Mouse (Mus musculus): ENCODE measurements around the gene Gm21190. TPM values are rescaled to one million over a fixed set of nuclear protein-coding genes. Genes with fewer than 3 reads are reported as not detected.
"Not testable (repeated sequence)": the region's sequence is repeated elsewhere in the genome, so short reads cannot be mapped to it uniquely, and the experiment has no call there.

Gene Gm21190
- total and polyA plus RNA-seq, 2 experiments from 2014 or later = not detected

DNA sequence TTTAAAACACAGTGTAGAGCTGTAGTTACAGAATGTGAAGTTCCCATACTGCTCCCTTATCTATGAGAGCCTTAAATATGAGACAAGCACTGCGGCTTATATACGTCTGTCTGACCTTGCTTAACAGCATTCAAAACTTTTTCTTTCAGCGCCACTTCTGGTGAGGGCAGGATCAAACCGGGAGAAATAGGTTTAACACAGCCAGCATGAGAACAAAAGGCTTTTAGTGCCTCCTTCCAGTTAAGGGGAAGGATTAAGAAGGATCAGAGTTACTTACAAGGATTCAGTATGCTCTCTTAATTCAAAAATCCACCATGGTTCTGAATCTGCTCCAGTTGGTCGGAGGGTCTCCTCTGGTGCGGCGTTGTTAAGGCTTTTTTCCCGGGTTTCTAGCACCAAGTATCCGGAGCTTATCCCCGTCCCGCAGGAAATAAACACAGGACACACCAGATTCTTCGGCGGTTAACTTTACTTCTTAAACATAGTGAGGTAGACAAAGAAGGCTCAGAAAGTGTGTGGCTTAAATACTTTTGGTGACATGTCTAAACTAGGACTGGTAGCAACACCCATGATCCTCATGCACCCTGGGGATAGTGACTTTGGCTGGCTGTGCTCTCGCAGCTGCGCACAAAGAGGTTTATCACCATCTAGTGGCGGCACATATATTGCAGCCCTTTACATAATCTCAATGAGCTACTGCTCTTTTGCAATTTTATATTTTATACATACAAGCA, 22.3 kb downstream of the Gm21190 start:
- Histone ChIP-seq H3K27me3 (ENCODE audit: insufficient read depth, low read length) (no peaks in the 10 kb centered on the region), H3K9ac (no peak overlapping the region), H3K27ac (ENCODE audit: low read depth, low read length) (no peak overlapping the region), H3K9me3 (ENCODE audit: low read length) (peaks cover 16% of the 10 kb centered on the region; the same call in 1 of the 2 replicates), H3K4me3 (ENCODE audit: low read depth, low read length) (no peak overlapping the region; the same call in 1 of the 2 replicates), H3K4me2 (ENCODE audit: low read depth) (peak overlapping the region; percentile 13; the same call in 1 of the 2 replicates), H3K4me1 (ENCODE audit: insufficient read depth) (no peaks in the 10 kb centered on the region), H3K36me3 (ENCODE audit: insufficient read depth) (no peaks in the 10 kb centered on the region)
- ATAC-seq = peak; percentile 89
- peak; percentile 63 for DNase-seq
- peak; percentile 76 for TF ChIP-seq CTCF (IDR thresholded peaks at IDR 0.05; ENCODE audit: low read depth)
- WGBS = 42% methylated on average over 16 of the region's 16 CpGs

DNA sequence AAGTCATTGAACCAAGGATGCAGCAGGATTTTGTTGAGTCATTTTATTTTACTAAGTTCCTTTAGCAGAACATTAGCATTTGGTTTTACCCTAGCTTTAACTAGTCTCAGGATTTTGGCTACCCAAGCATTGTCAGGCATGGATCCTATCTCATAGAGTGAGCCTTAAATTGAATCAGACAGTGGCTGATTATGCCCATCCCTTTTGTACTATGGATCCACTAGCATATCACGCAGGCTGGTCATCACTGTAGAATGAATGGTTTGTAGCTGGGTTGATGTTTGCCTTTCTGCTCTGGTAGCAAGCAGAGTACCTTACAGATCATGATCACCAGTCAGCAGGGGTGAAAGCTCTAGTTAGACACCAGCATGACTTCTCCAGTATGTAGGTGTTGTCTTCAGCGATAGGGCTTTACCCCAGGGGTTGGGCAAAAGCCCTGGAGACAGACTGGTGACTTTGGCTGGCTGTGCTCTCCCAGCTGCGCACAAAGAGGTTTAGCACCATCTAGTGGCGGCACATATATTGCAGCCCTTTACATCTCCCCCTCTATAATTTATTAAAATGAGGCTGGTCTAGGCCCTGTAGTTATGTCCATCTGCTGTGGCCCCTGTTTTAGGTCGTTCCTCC, 30.1 kb downstream of the Gm21190 start:
- H3K4me2 ChIP-seq (ENCODE audit: low read depth); H3K9ac ChIP-seq; H3K36me3 ChIP-seq (ENCODE audit: insufficient read depth); H3K27me3 ChIP-seq (ENCODE audit: insufficient read depth, low read length); H3K4me3 ChIP-seq (ENCODE audit: low read depth, low read length); H3K4me1 ChIP-seq (ENCODE audit: insufficient read depth); DNase-seq; H3K27ac ChIP-seq (ENCODE audit: low read depth, low read length): not testable (repeated sequence)
- 32% methylated on average over 5 of the region's 5 CpGs for WGBS
- ATAC-seq = peak; percentile 58; the same call in 1 of the 2 replicates
- H3K9me3 ChIP-seq (ENCODE audit: low read length) = peaks cover 14% of the 10 kb centered on the region; the same call in 1 of the 2 replicates
- 0 out of 2 replicates have a peak, but pooled peaks have one; percentile 18 for TF ChIP-seq CTCF (IDR thresholded peaks at IDR 0.05; ENCODE audit: low read depth)

DNA sequence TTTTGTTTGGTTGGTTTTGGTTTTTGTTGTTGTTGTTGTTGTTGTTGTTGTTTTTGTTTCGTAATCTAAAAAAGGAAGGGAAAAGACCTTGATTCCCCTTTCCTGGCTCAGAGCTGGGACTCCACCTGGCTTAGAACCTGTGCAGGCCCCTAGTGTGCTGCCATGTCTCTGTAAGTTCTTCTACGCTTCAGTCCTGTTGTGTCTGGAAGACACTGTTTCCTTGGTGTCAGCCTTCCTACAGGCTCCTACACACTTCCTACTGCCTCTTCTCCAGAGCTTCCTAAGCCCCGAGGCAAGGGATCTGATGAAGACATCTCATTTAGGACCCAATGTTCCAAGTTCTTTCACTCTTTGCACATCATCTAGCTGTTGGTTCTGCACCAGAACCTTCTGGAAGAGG, 30.7 kb downstream of the Gm21190 start:
- not testable (repeated sequence) for H3K9ac ChIP-seq; H3K4me3 ChIP-seq (ENCODE audit: low read depth, low read length); H3K27ac ChIP-seq (ENCODE audit: low read depth, low read length); H3K36me3 ChIP-seq (ENCODE audit: insufficient read depth); H3K4me1 ChIP-seq (ENCODE audit: insufficient read depth); H3K27me3 ChIP-seq (ENCODE audit: insufficient read depth, low read length); ATAC-seq; H3K4me2 ChIP-seq (ENCODE audit: low read depth); DNase-seq
- WGBS = 71% methylated on average over 3 of the region's 3 CpGs
- H3K9me3 ChIP-seq (ENCODE audit: low read length) = peaks cover 14% of the 10 kb centered on the region; the same call in 1 of the 2 replicates

DNA sequence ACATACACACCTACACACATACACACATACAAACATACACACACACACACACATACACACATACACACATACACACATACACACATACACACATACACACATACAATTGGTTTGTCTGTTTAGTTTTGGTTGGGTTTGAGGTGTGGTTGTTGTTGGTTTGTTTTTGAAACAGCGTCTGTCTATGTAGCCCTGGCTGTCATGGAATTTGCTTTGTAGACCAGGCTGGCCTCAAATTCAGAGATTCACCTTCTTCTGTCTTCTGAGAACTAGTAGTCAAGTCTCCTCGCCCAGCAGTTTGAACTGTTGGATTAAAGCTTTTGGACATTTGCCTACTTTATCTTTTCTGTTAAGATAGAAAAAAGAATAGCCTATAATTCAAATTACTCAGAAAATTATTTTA, 38.1 kb downstream of the Gm21190 start:
- ATAC-seq; H3K9ac ChIP-seq; DNase-seq; H3K4me1 ChIP-seq (ENCODE audit: insufficient read depth); H3K4me3 ChIP-seq (ENCODE audit: low read depth, low read length); H3K4me2 ChIP-seq (ENCODE audit: low read depth); H3K27ac ChIP-seq (ENCODE audit: low read depth, low read length); H3K27me3 ChIP-seq (ENCODE audit: insufficient read depth, low read length); H3K36me3 ChIP-seq (ENCODE audit: insufficient read depth); H3K9me3 ChIP-seq (ENCODE audit: low read length): not testable (repeated sequence)
- 63% methylated on average over 2 of the region's 2 CpGs for WGBS

DNA sequence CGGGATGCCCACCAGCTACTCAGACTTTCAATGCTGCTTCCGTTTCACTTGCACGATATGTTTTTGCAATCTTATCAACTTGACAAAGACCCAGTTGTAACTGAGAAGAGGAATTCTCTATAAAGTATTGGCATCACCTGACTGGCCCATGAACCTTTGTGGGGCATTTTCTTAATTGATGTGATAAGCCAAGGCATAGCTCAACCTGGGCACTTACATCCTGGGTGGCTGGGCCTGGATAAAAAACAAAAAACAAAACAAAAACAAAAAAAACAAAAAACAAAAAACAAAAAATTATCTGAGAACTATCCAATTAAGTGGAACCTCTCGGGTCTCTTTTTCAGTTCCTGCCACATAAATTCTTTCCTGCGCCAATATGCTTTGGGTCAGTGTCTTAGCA, 40.3 kb downstream of the Gm21190 start:
- ATAC-seq = no peak
- WGBS = 87% methylated on average over 5 of the region's 5 CpGs
- no peak overlapping the region for H3K27ac ChIP-seq (ENCODE audit: low read depth, low read length)
- no peak overlapping the region for H3K4me2 ChIP-seq (ENCODE audit: low read depth)
- no peaks in the 10 kb centered on the region for H3K36me3 ChIP-seq (ENCODE audit: insufficient read depth)
- no peak overlapping the region for H3K4me3 ChIP-seq (ENCODE audit: low read depth, low read length)
- no peaks in the 10 kb centered on the region for H3K4me1 ChIP-seq (ENCODE audit: insufficient read depth)
- no peak overlapping the region for H3K9ac ChIP-seq
- no peak for DNase-seq
- H3K9me3 ChIP-seq (ENCODE audit: low read length) = peaks cover 15% of the 10 kb centered on the region; the same call in 1 of the 2 replicates
- H3K27me3 ChIP-seq (ENCODE audit: insufficient read depth, low read length) = no peaks in the 10 kb centered on the region
- TF ChIP-seq CTCF (IDR thresholded peaks at IDR 0.05; ENCODE audit: low read depth) = no peak

DNA sequence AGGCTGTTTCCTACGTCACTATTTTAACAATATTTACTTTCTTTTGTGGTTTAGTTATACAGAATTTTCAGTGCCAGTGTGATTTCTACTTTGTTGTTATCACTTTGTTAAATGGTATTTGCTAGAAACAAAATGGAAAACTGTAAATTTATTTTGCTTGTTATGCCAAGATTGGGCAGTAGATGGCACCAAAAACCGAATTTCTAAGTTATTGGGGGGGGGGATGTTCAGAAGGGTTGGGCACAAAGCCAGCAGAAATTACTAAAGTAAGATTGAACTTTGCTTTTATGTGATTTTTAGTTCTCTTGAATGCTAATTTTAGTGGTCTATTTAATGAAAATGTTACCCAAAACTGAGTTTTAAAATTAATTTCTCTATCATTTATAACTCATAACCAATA, 44.4 kb downstream of the Gm21190 start:
- not testable (repeated sequence) for H3K4me2 ChIP-seq (ENCODE audit: low read depth); H3K4me1 ChIP-seq (ENCODE audit: insufficient read depth); H3K4me3 ChIP-seq (ENCODE audit: low read depth, low read length); H3K9ac ChIP-seq; H3K36me3 ChIP-seq (ENCODE audit: insufficient read depth); H3K27me3 ChIP-seq (ENCODE audit: insufficient read depth, low read length); ATAC-seq; H3K27ac ChIP-seq (ENCODE audit: low read depth, low read length)
- peaks cover 18% of the 10 kb centered on the region for H3K9me3 ChIP-seq (ENCODE audit: low read length)
- DNase-seq = peak; percentile 27
- peak; percentile 17; the same call in 1 of the 2 replicates for TF ChIP-seq CTCF (IDR thresholded peaks at IDR 0.05; ENCODE audit: low read depth)
- WGBS = 23% methylated on average over 2 of the region's 2 CpGs

DNA sequence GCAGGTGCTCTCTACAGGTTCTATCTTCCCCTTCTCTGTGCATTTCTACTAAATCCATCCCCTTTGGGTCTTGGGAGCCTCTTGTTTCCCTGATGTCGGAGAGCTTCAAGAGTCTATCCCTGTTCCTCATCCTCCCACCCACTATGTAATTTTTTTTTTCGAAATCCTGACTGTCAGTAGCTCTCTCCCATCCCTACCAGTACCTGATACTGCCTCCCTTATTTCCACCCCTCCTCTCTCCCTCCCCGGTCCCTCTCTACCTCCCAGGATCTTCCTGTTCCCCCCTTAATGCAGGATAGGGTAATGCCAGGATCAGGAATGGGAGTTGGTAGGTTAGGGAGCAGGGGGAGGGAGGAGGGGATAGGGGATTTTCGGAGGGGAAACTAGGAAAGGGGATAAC, 45.4 kb downstream of the Gm21190 start:
- not testable (repeated sequence) for H3K4me3 ChIP-seq (ENCODE audit: low read depth, low read length); H3K27me3 ChIP-seq (ENCODE audit: insufficient read depth, low read length); DNase-seq; H3K4me2 ChIP-seq (ENCODE audit: low read depth); ATAC-seq; H3K4me1 ChIP-seq (ENCODE audit: insufficient read depth); H3K36me3 ChIP-seq (ENCODE audit: insufficient read depth); H3K27ac ChIP-seq (ENCODE audit: low read depth, low read length); H3K9ac ChIP-seq
- peaks cover 18% of the 10 kb centered on the region for H3K9me3 ChIP-seq (ENCODE audit: low read length)
- 57% methylated on average over 4 of the region's 4 CpGs for WGBS

DNA sequence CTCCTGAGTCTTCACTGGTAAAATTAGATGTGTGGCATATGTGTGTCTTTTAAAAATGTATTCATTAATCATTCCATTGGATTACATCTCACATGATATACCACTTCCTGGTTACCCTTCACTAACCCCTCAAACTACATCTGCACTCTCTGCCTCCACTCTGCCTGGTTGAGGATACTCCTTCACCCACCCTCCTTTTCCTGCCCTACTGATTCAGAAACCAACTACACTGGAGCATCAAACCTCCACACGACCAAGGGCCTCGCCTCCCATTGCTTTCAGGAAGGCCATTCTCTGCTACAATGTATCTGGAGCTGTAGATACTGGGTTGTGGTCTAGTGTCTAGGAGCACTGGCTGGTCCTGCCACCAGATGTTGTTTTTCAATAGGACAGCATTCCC, 46.2 kb downstream of the Gm21190 start:
- not testable (repeated sequence) for H3K27me3 ChIP-seq (ENCODE audit: insufficient read depth, low read length); H3K4me1 ChIP-seq (ENCODE audit: insufficient read depth); H3K9ac ChIP-seq; H3K27ac ChIP-seq (ENCODE audit: low read depth, low read length); H3K4me2 ChIP-seq (ENCODE audit: low read depth); ATAC-seq; H3K36me3 ChIP-seq (ENCODE audit: insufficient read depth); DNase-seq; H3K4me3 ChIP-seq (ENCODE audit: low read depth, low read length)
- peaks cover 23% of the 10 kb centered on the region for H3K9me3 ChIP-seq (ENCODE audit: low read length)
- WGBS = 58% methylated on average over 2 of the region's 2 CpGs

DNA sequence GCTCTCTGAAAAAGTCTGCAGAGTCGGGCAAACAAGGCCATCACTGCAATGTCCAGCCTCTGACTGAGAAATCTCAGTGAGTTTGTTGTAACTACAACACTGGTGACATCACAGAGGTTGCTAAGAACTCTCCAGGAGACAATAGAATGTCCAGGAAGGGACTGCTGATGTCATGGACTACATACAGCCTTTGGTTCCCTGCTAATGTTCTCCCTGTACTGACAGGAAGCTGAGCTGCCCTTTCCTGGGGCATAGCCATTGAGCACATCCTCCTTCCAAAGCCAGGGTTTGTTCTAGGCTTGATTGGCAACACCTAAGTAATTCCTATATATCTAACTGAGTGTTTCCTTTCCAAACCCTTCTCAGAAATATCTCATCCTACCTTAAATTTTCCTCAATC, 52.6 kb downstream of the Gm21190 start, which contains the start of gene Gm21149:
Gene Gm21149 (minus strand): TSS at position 101 of the 400 bp plus-strand sequence.
- H3K9me3 ChIP-seq (ENCODE audit: low read length); H3K4me2 ChIP-seq (ENCODE audit: low read depth); H3K36me3 ChIP-seq (ENCODE audit: insufficient read depth); H3K9ac ChIP-seq; H3K27ac ChIP-seq (ENCODE audit: low read depth, low read length); H3K4me1 ChIP-seq (ENCODE audit: insufficient read depth); H3K4me3 ChIP-seq (ENCODE audit: low read depth, low read length); DNase-seq; H3K27me3 ChIP-seq (ENCODE audit: insufficient read depth, low read length); ATAC-seq: not testable (repeated sequence)
- 62% methylated on average over 1 of the region's 1 CpGs for WGBS
